Mouse (Mus musculus) left cerebral cortex, adult 18-20 months (tissue): ENCODE measurements at regions not wholly inside any gene's neighbourhood (a gene's known extent, or its start where the extent isn't known, plus 50 kb on each side); places are given as distances from the start of the nearest gene placed in this dataset.

ENCODE experiments used
- DNase-seq, 2 experiments: peaks; one replicate each; pipeline ENCODE4 v3.0.0; 2021 to 2022; ENCODE audit warnings: low spot score in 2 of 2, mixed read lengths in 1 of 2

- DNase-seq: no peak
These were observed 661.9 kb downstream of the Cenpc1 start for GRCm38 (mm10) chr5:85403519-85403918.

- DNase-seq: no peak
These were observed 705.0 kb downstream of the Cenpc1 start for GRCm38 (mm10) chr5:85360427-85360826.

- peak; percentile 34 to 52 for DNase-seq
These were observed 718.6 kb downstream of the Cenpc1 start for GRCm38 (mm10) chr5:85346762-85347161.

GRCm38 (mm10) chr5:85346066-85346649, 719.2 kb downstream of the Cenpc1 start:
- DNase-seq: peak in 1 of 2 experiments; percentile 8

GRCm38 (mm10) chr5:85341383-85341782, 724.0 kb downstream of the Cenpc1 start:
- no peak for DNase-seq

GRCm38 (mm10) chr5:85337643-85338458, 727.5 kb downstream of the Cenpc1 start:
- DNase-seq: peak in 1 of 2 experiments; percentile 17

- DNase-seq: no peak
These were observed 728.4 kb downstream of the Cenpc1 start for GRCm38 (mm10) chr5:85336944-85337343.
